Mouse (Mus musculus) lung, embryonic 14.5 days (tissue): ENCODE measurements around the gene Sez6l. TPM values are rescaled to one million over a fixed set of nuclear protein-coding genes. Genes with fewer than 3 reads are reported as not detected.
A peak's percentile ranks its signal among the peaks of the same experiment; 100 is the strongest.

Experiments used
- ATAC-seq: fragments of 200-750 bp; cut with Nextera tagmentation; 2 replicates; pipeline ENCODE4 v1.8.0; 2017; ENCODE audit warnings: mild to moderate bottlenecking, moderate TSS enrichment, moderate library complexity; ENCODE audit not compliant: insufficient read depth
- DNase-seq: peaks from one replicate; pipeline ENCODE4 v3.0.0-alpha.2; 2015
- H3K27ac ChIP-seq: fragments of 300-500 bp; sonication (generic); 2 replicates; pipeline ENCODE4 v1.5.1; 2014; ENCODE audit warnings: low read depth, mild to moderate bottlenecking, moderate library complexity
- H3K27me3 ChIP-seq: fragments of 300-500 bp; sonication (generic); 2 replicates; pipeline ENCODE4 v1.6.1; 2014; ENCODE audit warnings: low read length, control low read depth; ENCODE audit not compliant: insufficient read depth
- H3K36me3 ChIP-seq: fragments of 300-500 bp; sonication (generic); 2 replicates; pipeline ENCODE4 v1.6.1; 2014; ENCODE audit warnings: control low read depth; ENCODE audit not compliant: insufficient read depth
- H3K4me1 ChIP-seq: fragments of 300-500 bp; sonication (generic); 2 replicates; pipeline ENCODE4 v1.6.1; 2014; ENCODE audit warnings: antibody characterized with exemption, control low read depth; ENCODE audit not compliant: insufficient read depth
- H3K4me2 ChIP-seq: fragments of 300-500 bp; sonication (generic); 2 replicates; pipeline ENCODE4 v1.6.1; 2014; ENCODE audit warnings: mild to moderate bottlenecking
- H3K4me3 ChIP-seq: fragments of 300-500 bp; sonication (generic); 2 replicates; pipeline ENCODE4 v1.5.1; 2014; ENCODE audit warnings: low read depth, low read length
- H3K9ac ChIP-seq: fragments of 300-500 bp; sonication (generic); 2 replicates; pipeline ENCODE4 v1.6.1; 2014
- H3K9me3 ChIP-seq: fragments of 300-500 bp; sonication (generic); 2 replicates; pipeline ENCODE4 v1.6.1; 2016; ENCODE audit warnings: low read depth, low read length, control low read depth
- CTCF ChIP-seq: IDR thresholded peaks from 2 replicates; pipeline ENCODE4 v1.5.1; 2016; ENCODE audit warnings: antibody characterized with exemption, low read depth
- WGBS: fragments of 180-500 bp; shearing (Covaris S2); extraction: QIAGEN DNeasy Blood & Tissue Kit; methylation state at CpG from one replicate; pipeline ENCODE4 v1.1.7; 2014; 5-methylcytosine and 5-hydroxymethylcytosine counted together
- polyA plus RNA-seq: library from polyadenylated mRNA; unstranded; fragments of >200 nt; fragmentation: Nextera tagmentation; extraction: Ambion mirVana; gene quantifications from 2 replicates; pipeline ENCODE4 v1.2.1, GENCODE M21; 2014

Gene Sez6l
- polyA plus RNA-seq, 1 experiment from 2014 or later: 0.32 TPM

DNA sequence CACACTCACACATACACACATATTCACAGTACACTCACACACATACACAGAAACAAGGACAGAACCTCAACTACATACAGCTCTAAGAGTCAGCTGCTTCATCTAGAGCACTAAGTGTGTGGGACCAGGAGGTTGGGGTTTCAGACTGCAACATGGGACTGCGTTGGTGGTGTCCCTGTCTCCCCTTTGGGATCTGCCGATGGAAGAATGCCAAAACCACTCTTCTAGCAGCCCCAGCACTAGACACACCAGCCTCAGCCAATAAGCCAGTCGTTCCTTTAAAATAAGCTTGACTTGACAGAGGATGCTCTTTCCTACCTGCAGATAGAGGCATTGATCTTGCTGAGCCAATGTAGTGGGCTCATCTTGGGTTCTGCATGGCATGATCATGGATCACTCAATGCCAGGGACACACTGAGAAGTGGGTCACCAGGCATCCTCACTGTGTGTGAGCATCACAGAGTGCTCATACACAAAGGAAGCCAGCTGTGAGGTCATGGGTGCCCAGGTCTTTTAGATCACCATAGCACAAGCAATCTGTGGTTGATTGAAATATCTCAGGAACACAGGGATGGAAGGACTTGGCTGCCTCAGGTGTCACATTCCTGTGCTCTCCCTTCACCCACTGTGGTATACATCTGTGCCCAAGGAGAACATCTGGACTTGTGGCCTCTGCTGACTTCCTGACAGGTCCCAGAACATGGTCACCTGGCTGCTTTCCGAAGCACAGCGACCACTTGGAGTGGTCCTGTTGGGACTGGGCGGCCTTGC lies 22.7 kb upstream of the Sez6l start:
- H3K36me3 ChIP-seq: no peaks in the 10 kb centered on the region
- DNase-seq: no peak
- 79% methylated on average over 6 of the region's 6 CpGs for WGBS
- no peaks in the 10 kb centered on the region for H3K9me3 ChIP-seq
- no peak for TF ChIP-seq CTCF
- H3K27ac ChIP-seq: 0 out of 2 replicates have a peak overlapping the region, but pooled peaks have one; percentile 20
- H3K27me3 ChIP-seq: no peaks in the 10 kb centered on the region
- H3K4me1 ChIP-seq: 0 out of 2 replicates have a peak, but pooled peaks cover 10% of the 10 kb centered on the region
- H3K4me2 ChIP-seq: no peak overlapping the region
- no peak overlapping the region for H3K4me3 ChIP-seq
- no peak for ATAC-seq
- H3K9ac ChIP-seq: no peak overlapping the region

DNA sequence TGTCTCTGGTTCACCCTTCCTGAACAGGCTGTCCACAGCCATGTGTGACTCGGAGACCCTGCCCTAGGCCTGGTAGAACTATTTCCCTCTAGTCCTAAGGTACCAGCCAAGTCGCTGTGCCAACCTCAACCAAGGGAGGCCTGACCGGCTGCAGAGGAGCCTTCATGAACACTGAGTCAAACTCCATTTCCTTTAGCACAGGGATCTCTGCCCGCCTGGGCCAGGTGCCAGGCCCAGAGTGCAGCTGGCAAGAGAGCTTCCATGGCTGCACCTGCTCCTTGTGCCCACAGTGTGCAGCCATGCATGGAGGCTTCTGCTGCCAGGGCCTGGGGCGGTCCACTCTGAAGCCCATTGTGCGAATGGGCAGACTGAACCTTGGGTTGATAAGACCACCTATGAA lies 20.9 kb upstream of the Sez6l start:
- 85% methylated on average over 6 of the region's 6 CpGs for WGBS
- H3K27ac ChIP-seq: no peak overlapping the region
- ATAC-seq (no peak), DNase-seq (no peak)
- H3K9ac ChIP-seq: no peak overlapping the region
- no peaks in the 10 kb centered on the region for H3K9me3 ChIP-seq
- H3K36me3 ChIP-seq: no peaks in the 10 kb centered on the region
- no peak for TF ChIP-seq CTCF
- H3K4me2 ChIP-seq: no peak overlapping the region
- no peaks in the 10 kb centered on the region for H3K27me3 ChIP-seq
- H3K4me1 ChIP-seq: no peaks in the 10 kb centered on the region
- no peak overlapping the region for H3K4me3 ChIP-seq

DNA sequence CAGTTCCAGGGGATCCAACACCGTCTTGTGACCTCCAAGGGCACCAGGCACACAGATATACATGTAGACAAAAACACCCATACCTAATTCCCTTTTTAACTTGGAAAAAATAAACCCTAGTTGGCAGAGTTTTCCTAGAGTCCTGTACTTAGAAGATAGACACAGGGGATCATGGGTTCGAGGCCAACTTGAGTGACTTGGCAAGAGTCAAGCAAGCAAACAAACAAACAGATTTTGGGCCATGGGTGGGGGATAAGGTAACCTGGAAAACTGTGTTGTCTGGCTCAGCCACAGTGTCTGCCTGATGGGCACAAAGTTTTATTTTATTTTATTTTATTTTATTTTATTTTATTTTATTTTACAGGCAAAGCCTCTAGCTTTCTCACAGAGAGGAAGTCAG lies 20.3 kb upstream of the Sez6l start:
- Histone ChIP-seq H3K27ac (no peak overlapping the region), H3K36me3 (no peaks in the 10 kb centered on the region), H3K4me2 (no peak overlapping the region), H3K9me3 (no peaks in the 10 kb centered on the region), H3K27me3 (no peaks in the 10 kb centered on the region), H3K4me3 (no peak overlapping the region), H3K4me1 (no peaks in the 10 kb centered on the region), H3K9ac (no peak overlapping the region)
- no peak for ATAC-seq
- no peak for TF ChIP-seq CTCF
- DNase-seq: no peak
- 66% methylated on average over 2 of the region's 2 CpGs for WGBS

DNA sequence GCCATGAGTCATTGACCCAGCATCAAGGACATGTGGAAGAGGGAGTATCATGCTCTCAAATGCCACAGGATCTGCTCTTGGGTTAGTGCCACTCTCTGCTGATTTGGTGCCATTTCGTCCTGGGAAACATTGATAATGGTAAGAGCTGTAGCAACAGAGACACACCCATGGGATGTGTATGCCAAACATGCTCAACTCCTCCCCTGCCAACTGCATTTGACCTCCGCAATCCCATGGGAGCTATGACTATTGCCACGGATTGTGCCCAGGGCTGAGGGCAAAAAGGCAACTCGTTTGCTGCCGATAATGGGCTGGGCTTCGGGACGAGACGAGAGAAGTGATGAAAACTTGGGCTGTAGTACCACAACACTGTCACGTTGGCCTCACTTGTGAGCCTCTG lies 19.7 kb upstream of the Sez6l start:
- ATAC-seq (no peak), DNase-seq (no peak)
- Histone ChIP-seq H3K4me2 (no peak overlapping the region), H3K4me3 (no peak overlapping the region), H3K27me3 (no peaks in the 10 kb centered on the region), H3K9me3 (no peaks in the 10 kb centered on the region), H3K27ac (no peak overlapping the region), H3K4me1 (no peaks in the 10 kb centered on the region), H3K36me3 (no peaks in the 10 kb centered on the region), H3K9ac (no peak overlapping the region)
- WGBS: 87% methylated on average over 9 of the region's 9 CpGs
- no peak for TF ChIP-seq CTCF

DNA sequence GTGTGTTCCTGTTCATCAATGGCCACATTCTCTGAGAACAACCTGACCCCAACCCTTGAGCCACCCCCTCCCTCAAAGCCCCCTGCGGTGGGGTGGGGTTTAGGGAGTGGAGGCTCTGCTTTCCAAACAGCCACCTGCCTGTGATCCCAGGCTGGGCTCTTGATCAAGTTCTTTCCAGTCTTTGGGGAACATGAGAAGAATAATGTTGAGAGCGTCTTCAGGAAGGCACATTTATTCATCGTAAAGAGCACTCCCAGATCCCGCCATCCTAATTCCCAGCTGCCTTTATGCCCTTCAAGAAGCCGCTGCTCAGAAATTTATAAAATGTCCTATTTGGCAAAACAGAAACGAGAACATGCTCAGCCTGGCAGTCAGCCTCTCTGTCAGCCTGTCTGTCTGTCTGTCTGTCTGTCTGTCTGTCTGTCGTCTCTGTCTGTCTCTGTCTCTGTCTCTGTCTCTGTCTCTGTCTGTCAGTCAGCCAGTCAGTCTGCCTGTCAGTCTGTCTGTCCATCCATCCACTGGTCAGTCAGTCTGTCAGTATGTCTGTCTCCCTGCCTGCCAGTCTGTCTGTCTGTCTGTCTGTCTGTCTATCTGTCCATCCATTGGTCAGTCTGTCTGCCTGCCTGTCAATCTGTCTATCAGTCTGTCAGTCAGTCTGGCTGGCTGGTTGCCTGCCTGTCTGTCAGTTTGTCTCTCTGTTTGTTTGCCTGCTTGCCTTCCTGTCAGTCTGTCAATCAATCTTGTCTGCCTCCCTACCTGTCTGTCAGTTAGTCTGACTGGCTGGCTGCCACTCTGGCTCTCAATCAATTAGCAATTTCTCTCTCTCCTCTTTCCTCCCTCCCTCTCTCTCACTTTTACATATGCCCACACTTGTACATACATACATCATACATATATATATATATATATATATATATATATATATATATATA lies 19.0 kb upstream of the Sez6l start:
- TF ChIP-seq CTCF: no peak
- Histone ChIP-seq H3K9ac (no peak overlapping the region), H3K4me2 (no peak overlapping the region), H3K4me3 (no peak overlapping the region), H3K27ac (no peak overlapping the region), H3K27me3 (no peaks in the 10 kb centered on the region), H3K9me3 (no peaks in the 10 kb centered on the region), H3K36me3 (no peaks in the 10 kb centered on the region), H3K4me1 (no peaks in the 10 kb centered on the region)
- ATAC-seq (no peak), DNase-seq (no peak)
- WGBS: 63% methylated on average over 7 of the region's 7 CpGs

DNA sequence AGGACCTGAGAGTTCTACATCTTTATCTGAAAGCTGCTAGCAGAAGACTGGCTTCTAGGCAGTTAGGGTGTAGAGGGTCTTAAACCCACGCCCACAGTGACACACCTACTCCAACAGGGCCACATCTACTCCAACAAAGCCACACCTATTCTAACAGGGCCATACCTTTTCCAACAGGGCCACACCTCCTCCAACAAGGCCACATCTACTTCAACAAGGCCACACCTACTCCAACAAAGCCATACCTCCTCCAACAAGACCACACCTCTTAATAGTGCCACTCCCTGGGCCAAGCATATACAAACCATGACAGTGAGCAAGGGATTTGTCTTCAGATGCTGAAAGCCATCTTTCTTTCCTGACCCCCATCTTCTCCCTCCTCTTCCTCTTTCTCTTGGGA lies 14.7 kb upstream of the Sez6l start:
- H3K4me3 ChIP-seq: no peak overlapping the region
- H3K27ac ChIP-seq: no peak overlapping the region
- no peak overlapping the region for H3K9ac ChIP-seq
- no peak for ATAC-seq
- no peaks in the 10 kb centered on the region for H3K4me1 ChIP-seq
- no peak for DNase-seq
- no peaks in the 10 kb centered on the region for H3K9me3 ChIP-seq
- no peak for TF ChIP-seq CTCF
- no peaks in the 10 kb centered on the region for H3K36me3 ChIP-seq
- H3K4me2 ChIP-seq: no peak overlapping the region
- WGBS: 62% methylated on average over 1 of the region's 1 CpGs
- no peaks in the 10 kb centered on the region for H3K27me3 ChIP-seq

DNA sequence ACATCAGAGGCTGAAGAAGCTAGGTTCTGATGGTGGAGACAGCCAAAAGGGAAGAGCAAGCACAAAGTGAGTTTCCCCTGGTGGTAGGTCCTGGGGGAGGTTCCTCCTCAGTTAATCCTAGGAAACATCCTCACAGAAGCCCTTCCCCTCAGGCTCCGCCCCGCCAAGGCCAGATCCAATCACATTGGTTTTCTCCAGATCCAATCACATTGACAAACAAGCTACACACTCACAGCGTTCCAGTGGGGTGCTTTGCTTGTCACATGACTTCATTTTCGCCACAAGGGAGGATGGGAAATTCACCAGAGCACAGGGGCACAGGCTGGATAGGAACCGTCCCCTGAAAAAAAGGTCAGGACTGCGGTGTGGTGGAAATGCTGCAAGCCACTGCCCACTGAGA lies 9.1 kb upstream of the Sez6l start:
- TF ChIP-seq CTCF: no peak
- ATAC-seq (no peak), DNase-seq (no peak)
- WGBS: 51% methylated on average over 6 of the region's 6 CpGs
- no peaks in the 10 kb centered on the region for H3K9me3 ChIP-seq
- no peaks in the 10 kb centered on the region for H3K27me3 ChIP-seq
- H3K36me3 ChIP-seq: no peaks in the 10 kb centered on the region
- H3K9ac ChIP-seq: no peak overlapping the region
- no peak overlapping the region for H3K4me2 ChIP-seq
- no peak overlapping the region for H3K4me3 ChIP-seq
- no peaks in the 10 kb centered on the region for H3K4me1 ChIP-seq
- no peak overlapping the region for H3K27ac ChIP-seq
